ENCODE assay signal across 9 mouse cellular contexts in the genomic region with DNA sequence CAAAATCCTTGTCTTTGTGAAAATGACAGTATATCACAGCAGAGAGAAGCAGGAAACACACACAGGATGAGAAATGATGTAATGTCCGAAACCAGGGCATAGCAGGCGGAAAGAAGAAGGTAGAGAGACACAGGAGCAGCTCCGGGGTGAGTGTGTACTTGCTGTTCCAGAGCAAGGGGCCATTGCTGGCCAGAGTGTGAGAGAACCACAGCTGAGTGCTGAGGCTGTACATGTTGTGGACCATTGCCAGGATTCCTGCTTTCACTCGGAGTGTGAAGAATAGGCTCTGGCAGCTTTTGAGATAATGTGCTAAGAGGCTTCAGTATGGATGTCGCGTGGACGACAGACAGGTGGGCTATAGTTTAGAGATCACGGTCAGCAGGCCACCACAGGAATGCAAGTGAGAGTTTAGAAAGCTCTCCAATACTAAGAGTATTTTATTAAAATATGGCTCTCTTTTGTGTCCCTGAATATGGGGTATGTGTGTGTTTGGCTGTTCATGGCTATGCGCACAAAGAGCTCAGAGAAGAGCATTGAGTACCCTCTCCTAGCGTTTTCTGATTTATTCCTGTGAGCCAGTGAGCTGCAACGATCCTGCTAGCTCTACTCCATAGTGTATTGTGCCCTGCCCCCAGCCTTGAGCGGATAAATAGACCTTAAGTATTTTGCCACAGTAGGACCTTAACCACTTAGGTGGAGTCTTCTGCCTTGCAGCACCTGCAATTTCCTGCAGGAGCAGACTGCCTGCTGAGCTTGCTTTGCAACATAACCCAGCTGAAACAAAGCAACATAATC.
A peak's percentile ranks its signal among the peaks of the same experiment; 100 is the strongest.
DNase-seq lines count a peak whose midpoint lies in the region; ATAC-seq lines count a peak whose summit lies in the region.
"Had no signal": no experiment of that assay in that cellular context is flagged by ENCODE, and none has a peak within 500 bp of the region (broad histone marks: within the 10 kb centered on the region; RNA-seq: fewer than 3 reads in every experiment).

No protein-coding gene starts in this region.

- WGBS in limb, embryonic 13.5 days = 71% methylated on average over 12 of the region's 12 CpGs
- 84% methylated on average over 12 of the region's 12 CpGs for WGBS in limb, embryonic 10.5 days
- WGBS in heart, embryonic 12.5 days = 26% methylated on average over 12 of the region's 12 CpGs

- no peaks in the 10 kb centered on the region for H3K36me3 ChIP-seq in limb, embryonic 13.5 days
- H3K36me3 ChIP-seq in limb, embryonic 10.5 days = no peaks in the 10 kb centered on the region
- no peaks in the 10 kb centered on the region for H3K36me3 ChIP-seq in heart, embryonic 12.5 days

- H3K27ac ChIP-seq in limb, embryonic 13.5 days = peak overlapping the region; percentile 6; the same call in 1 of the 2 replicates
- no peak overlapping the region for H3K27ac ChIP-seq in limb, embryonic 10.5 days
- peak overlapping the region; percentile 83 for H3K27ac ChIP-seq in heart, embryonic 12.5 days (ENCODE audit: poor library complexity, severe bottlenecking)

- no peak overlapping the region for H3K9ac ChIP-seq in limb, embryonic 13.5 days
- H3K9ac ChIP-seq in heart, embryonic 12.5 days = no peak overlapping the region

- H3K9me3 ChIP-seq in limb, embryonic 13.5 days = no peaks in the 10 kb centered on the region
- no peaks in the 10 kb centered on the region for H3K9me3 ChIP-seq in limb, embryonic 10.5 days (replicated peaks)
- no peaks in the 10 kb centered on the region for H3K9me3 ChIP-seq in heart, embryonic 12.5 days (replicated peaks)

- peak; percentile 40; the same call in 1 of the 2 replicates for ATAC-seq in limb, embryonic 13.5 days (ENCODE audit: low FRiP score, low read depth)
- ATAC-seq in heart, embryonic 12.5 days (ENCODE audit: insufficient number of reproducible peaks, low FRiP score) = peak; percentile 83
- ATAC-seq: activated CD4-positive, CD25-positive, alpha-beta regulatory T cell, adult 4 months had no signal

- H3K27me3 ChIP-seq in limb, embryonic 13.5 days = no peaks in the 10 kb centered on the region
- H3K27me3 ChIP-seq in limb, embryonic 10.5 days (ENCODE audit: low read depth, poor library complexity, severe bottlenecking) = no peaks in the 10 kb centered on the region
- no peaks in the 10 kb centered on the region for H3K27me3 ChIP-seq in heart, embryonic 12.5 days (replicated peaks)

- no peak for DNase-seq in limb, embryonic 10.5 days (ENCODE audit: low spot score)
- DNase-seq in cerebellum, adult 9-11 months = peak; percentile 6
- DNase-seq in retina, embryonic 14.5 days (ENCODE audit: low spot score) = peak; percentile 2
- DNase-seq in spleen, adult 12 weeks (ENCODE audit: low spot score) = no peak
- DNase-seq in kidney, adult 9 months = no peak
- DNase-seq in embryo, embryonic 9.5 days (ENCODE audit: extremely low spot score) = no peak

- H3K4me1 ChIP-seq in limb, embryonic 13.5 days = peaks cover 8% of the 10 kb centered on the region
- H3K4me1 ChIP-seq in limb, embryonic 10.5 days = no peaks in the 10 kb centered on the region
- H3K4me1 ChIP-seq in heart, embryonic 12.5 days (replicated peaks) = peaks cover 18% of the 10 kb centered on the region

- no peak overlapping the region for H3K4me3 ChIP-seq in limb, embryonic 13.5 days
- H3K4me3 ChIP-seq in limb, embryonic 10.5 days = no peak overlapping the region
- H3K4me3 ChIP-seq in heart, embryonic 12.5 days = no peak overlapping the region

- H3K4me2 ChIP-seq in limb, embryonic 13.5 days (replicated peaks) = no peak overlapping the region
- peak overlapping the region; percentile 37; the same call in 1 of the 2 replicates for H3K4me2 ChIP-seq in heart, embryonic 12.5 days

Comparison
In these comparisons a context has a peak if more than half of its experiments do, and no peak if none do; other contexts are left out.
1. DNase-seq: peak in cerebellum, adult 9-11 months (single experiment) and retina, embryonic 14.5 days (single experiment); none in limb, embryonic 10.5 days (single experiment), spleen, adult 12 weeks (single experiment), kidney, adult 9 months (single experiment) and embryo, embryonic 9.5 days (single experiment).